Mouse (Mus musculus) telencephalon, adult 2 months (tissue): ENCODE data around the gene Plekha4.
A peak's percentile ranks its signal among the peaks of the same experiment; 100 is the strongest.

ENCODE experiments used
- DNase-seq: peaks from one replicate; pipeline ENCODE4 v3.0.0-alpha.2; 2011; ENCODE audit warnings: low read depth, low spot score

The Plekha4 gene

GRCm38 (mm10) chr7:45538163-45539041 lies 12.3 kb downstream of the Plekha4 start:
- DNase-seq, result peak; percentile 60

- no peak for DNase-seq
These were observed 13.0 kb downstream of the Plekha4 start for GRCm38 (mm10) chr7:45539095-45539494.

GRCm38 (mm10) chr7:45540213-45540612 lies 14.1 kb downstream of the Plekha4 start:
- no peak for DNase-seq

- no peak for DNase-seq
These were observed 18.4 kb downstream of the Plekha4 start for GRCm38 (mm10) chr7:45544525-45544924.

GRCm38 (mm10) chr7:45549641-45550436 lies 23.7 kb downstream of the Plekha4 start:
- DNase-seq, result no peak

- DNase-seq, result no peak
These were observed 24.8 kb downstream of the Plekha4 start for GRCm38 (mm10) chr7:45550821-45551511.

GRCm38 (mm10) chr7:45551512-45551883 lies 25.4 kb downstream of the Plekha4 start:
- no peak for DNase-seq

- no peak for DNase-seq
These were observed 27.4 kb downstream of the Plekha4 start for GRCm38 (mm10) chr7:45553519-45553918.

GRCm38 (mm10) chr7:45553990-45554389 lies 27.9 kb downstream of the Plekha4 start:
- DNase-seq, result no peak

- DNase-seq, result no peak
These were observed 28.6 kb downstream of the Plekha4 start, which contains the start of gene Hsd17b14 for GRCm38 (mm10) chr7:45554744-45555143. Gene Hsd17b14 (plus strand): TSS chr7:45554893.

GRCm38 (mm10) chr7:45555787-45556186 lies 29.7 kb downstream of the Plekha4 start:
- no peak for DNase-seq

- DNase-seq, result no peak
These were observed 32.8 kb downstream of the Plekha4 start for GRCm38 (mm10) chr7:45558907-45559306.

GRCm38 (mm10) chr7:45560241-45560640 lies 34.1 kb downstream of the Plekha4 start:
- DNase-seq, result no peak

- no peak for DNase-seq
These were observed 34.9 kb downstream of the Plekha4 start for GRCm38 (mm10) chr7:45560843-45561623.

GRCm38 (mm10) chr7:45561624-45562520 lies 35.7 kb downstream of the Plekha4 start:
- DNase-seq, result no peak

- no peak for DNase-seq
These were observed 38.7 kb downstream of the Plekha4 start for GRCm38 (mm10) chr7:45564811-45565210.

- no peak for DNase-seq
These were observed 39.3 kb downstream of the Plekha4 start for GRCm38 (mm10) chr7:45565446-45565845.

GRCm38 (mm10) chr7:45567112-45567779 lies 41.1 kb downstream of the Plekha4 start:
- DNase-seq, result no peak

GRCm38 (mm10) chr7:45567780-45568516 lies 41.8 kb downstream of the Plekha4 start:
- DNase-seq, result peak; percentile 88
